8 mouse cellular contexts compared by ENCODE assay signal in genomic region chr5:107947548-107947947, GRCm38 (mm10). TPM values are rescaled to one million over a fixed set of nuclear protein-coding genes. Genes with fewer than 3 reads are reported as not detected.
DNase-seq lines count a peak whose midpoint lies in the region; ATAC-seq lines count a peak whose summit lies in the region.

No protein-coding gene starts in this region.

- no peak overlapping the region for H3K4me3 ChIP-seq in hindbrain, embryonic 16.5 days (ENCODE audit: low read length)
- H3K4me3 ChIP-seq in hindbrain, embryonic 10.5 days: no peak overlapping the region
- H3K4me3 ChIP-seq in limb, embryonic 15.5 days: no peak overlapping the region

- peak; percentile 62 for ATAC-seq in hindbrain, embryonic 16.5 days
- no peak for ATAC-seq in limb, embryonic 15.5 days (ENCODE audit: insufficient number of reproducible peaks, low FRiP score, low TSS enrichment, low read depth)

- 67% methylated on average over 2 of the region's 2 CpGs for WGBS in hindbrain, embryonic 16.5 days
- 87% methylated on average over 2 of the region's 2 CpGs for WGBS in hindbrain, embryonic 10.5 days
- WGBS in limb, embryonic 15.5 days: 20% methylated on average over 2 of the region's 2 CpGs

- H3K27me3 ChIP-seq in hindbrain, embryonic 16.5 days (replicated peaks; ENCODE audit: control insufficient read depth, insufficient read depth, low read length): no peaks in the 10 kb centered on the region
- no peaks in the 10 kb centered on the region for H3K27me3 ChIP-seq in hindbrain, embryonic 10.5 days (ENCODE audit: insufficient read depth, poor library complexity, severe bottlenecking)
- H3K27me3 ChIP-seq in limb, embryonic 15.5 days: no peaks in the 10 kb centered on the region

- no peak overlapping the region for H3K27ac ChIP-seq in hindbrain, embryonic 16.5 days (ENCODE audit: low read depth, low read length)
- no peak overlapping the region for H3K27ac ChIP-seq in hindbrain, embryonic 10.5 days
- H3K27ac ChIP-seq in limb, embryonic 15.5 days: peak overlapping the region; percentile 23

- peaks cover 6% of the 10 kb centered on the region; the same call in 1 of the 2 replicates for H3K4me1 ChIP-seq in hindbrain, embryonic 16.5 days (ENCODE audit: control insufficient read depth, insufficient read depth, low read depth, low read length)
- H3K4me1 ChIP-seq in hindbrain, embryonic 10.5 days (replicated peaks): no peaks in the 10 kb centered on the region
- H3K4me1 ChIP-seq in limb, embryonic 15.5 days: peaks cover 7% of the 10 kb centered on the region; the same call in 1 of the 2 replicates

- DNase-seq in hindbrain, embryonic 10.5 days (ENCODE audit: low spot score): no peak
- peak; percentile 88 for DNase-seq in Muller cell, postnatal 12 days (ENCODE audit: inconsistent ontology term)
- DNase-seq in cerebellum, adult 8-10 months: peak; percentile 41
- DNase-seq in right cerebral cortex, postnatal 25 days: no peak
- no peak for DNase-seq in layer of hippocampus, postnatal 36 days
- no peak for DNase-seq in layer of hippocampus, adult 9-11 months

- H3K9ac ChIP-seq in hindbrain, embryonic 16.5 days (ENCODE audit: low read depth, low read length): no peak overlapping the region
- H3K9ac ChIP-seq in limb, embryonic 15.5 days: no peak overlapping the region

- no peak overlapping the region for H3K4me2 ChIP-seq in hindbrain, embryonic 16.5 days (ENCODE audit: low read length)
- H3K4me2 ChIP-seq in limb, embryonic 15.5 days: no peak overlapping the region

- H3K9me3 ChIP-seq in hindbrain, embryonic 16.5 days (ENCODE audit: control insufficient read depth, low read length): no peaks in the 10 kb centered on the region
- H3K9me3 ChIP-seq in hindbrain, embryonic 10.5 days: no peaks in the 10 kb centered on the region
- H3K9me3 ChIP-seq in limb, embryonic 15.5 days: no peaks in the 10 kb centered on the region

- H3K36me3 ChIP-seq in hindbrain, embryonic 16.5 days (ENCODE audit: control insufficient read depth, insufficient read depth, low read length): no peaks in the 10 kb centered on the region
- no peaks in the 10 kb centered on the region for H3K36me3 ChIP-seq in hindbrain, embryonic 10.5 days
- H3K36me3 ChIP-seq in limb, embryonic 15.5 days: no peaks in the 10 kb centered on the region

RNA-seq across cellular contexts. Expression of gene Fam69a, which starts 39.3 kb away (rescaled TPM):
- polyA plus RNA-seq in hindbrain, embryonic 16.5 days (2015; fragmentation: Nextera tagmentation; extraction: Ambion mirVana): 68.1 and 73.3 TPM in 2 replicates
- 18.6 and 22.2 TPM in 2 replicates for polyA plus RNA-seq in hindbrain, embryonic 10.5 days (2016; fragmentation: Nextera tagmentation; extraction: Ambion mirVana)
- 27.9 and 31.8 TPM in 2 replicates for polyA plus RNA-seq in limb, embryonic 15.5 days (2015; fragmentation: Nextera tagmentation; extraction: Ambion mirVana)
- total RNA-seq in layer of hippocampus, postnatal 36 days (2021): 10 to 100 TPM; 32.9 to 39.3 TPM

RNA-seq across cellular contexts. Expression of gene Rpl5, which starts 47.2 kb away (rescaled TPM):
- 53.9 and 59.3 TPM in 2 replicates for polyA plus RNA-seq in hindbrain, embryonic 16.5 days (2015; fragmentation: Nextera tagmentation; extraction: Ambion mirVana)
- polyA plus RNA-seq in hindbrain, embryonic 10.5 days (2016; fragmentation: Nextera tagmentation; extraction: Ambion mirVana): 61.9 and 81.3 TPM in 2 replicates
- 63.0 and 67.4 TPM in 2 replicates for polyA plus RNA-seq in limb, embryonic 15.5 days (2015; fragmentation: Nextera tagmentation; extraction: Ambion mirVana)
- total RNA-seq in layer of hippocampus, postnatal 36 days (2021): 10 to 100 TPM; 71.3 to 78.0 TPM

Comparison
In these comparisons a context has a peak if more than half of its experiments do, and no peak if none do; other contexts are left out.
1. DNase-seq: peak in Muller cell, postnatal 12 days (single experiment) and cerebellum, adult 8-10 months (single experiment); none in hindbrain, embryonic 10.5 days (single experiment), right cerebral cortex, postnatal 25 days (single experiment), layer of hippocampus, postnatal 36 days (0 of 2) and layer of hippocampus, adult 9-11 months (single experiment).